Mouse (Mus musculus): ENCODE results near the gene Dhx8.

The Dhx8 gene

GRCm38 (mm10) chr11:101805113-101805704, 72.5 kb downstream of the Dhx8 start:
- no peak for DNase-seq

GRCm38 (mm10) chr11:101806741-101807140, 74.0 kb downstream of the Dhx8 start:
- DNase-seq, result no peak

- DNase-seq, result no peak
Measured at GRCm38 (mm10) chr11:101807266-101807665, 74.5 kb downstream of the Dhx8 start.

- DNase-seq, result no peak
Measured at GRCm38 (mm10) chr11:101809060-101809828, 76.5 kb downstream of the Dhx8 start.

GRCm38 (mm10) chr11:101813259-101813658, 80.5 kb downstream of the Dhx8 start:
- DNase-seq, result peak; percentile 65

GRCm38 (mm10) chr11:101814375-101815102, 81.8 kb downstream of the Dhx8 start:
- DNase-seq, result peak; percentile 49

- no peak for DNase-seq
Measured at GRCm38 (mm10) chr11:101815103-101816085, 82.7 kb downstream of the Dhx8 start.

Measured in layer of hippocampus, adult 9-11 months (tissue).